ENCODE assay signal across 8 mouse cellular contexts in the genomic region with DNA sequence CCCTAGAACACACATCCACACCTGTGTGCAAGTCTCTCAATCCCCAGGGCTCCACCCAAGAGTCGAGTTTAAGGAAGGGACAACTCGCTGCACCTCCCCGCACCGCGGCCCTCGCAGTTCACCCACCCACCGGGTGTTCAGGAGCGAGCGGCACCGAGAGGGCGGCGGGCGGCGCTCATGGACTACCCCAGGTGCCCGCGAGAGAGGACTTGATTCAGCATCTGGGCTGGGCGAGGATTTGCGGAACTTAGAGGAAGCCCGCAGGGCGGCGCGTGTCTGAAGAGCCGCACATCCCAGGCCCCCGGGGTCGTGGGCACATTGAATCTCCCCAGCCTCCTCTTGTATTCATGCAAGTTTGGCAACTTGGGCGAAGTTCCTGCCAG. TPM values are rescaled to one million over a fixed set of nuclear protein-coding genes. Genes with fewer than 3 reads are reported as not detected.
DNase-seq lines count a peak whose midpoint lies in the region; ATAC-seq and TF ChIP-seq lines count a peak whose summit lies in the region.

No protein-coding gene starts in this region.

- TF ChIP-seq CTCF in cortical plate, adult 2 months (IDR thresholded peaks at IDR 0.05; ENCODE audit: extremely low read depth, insufficient read depth, low read length), result no peak
- TF ChIP-seq CTCF in heart, adult 2 months (IDR thresholded peaks at IDR 0.05), result peak; percentile 69
- no peak; the same call in 1 of the 2 replicates for TF ChIP-seq CTCF in kidney, adult 2 months (conservative IDR thresholded peaks at IDR 0.05; ENCODE audit: insufficient read depth, insufficient read length, low read depth, low read length)
- TF ChIP-seq CTCF in stomach, postnatal 0 days (IDR thresholded peaks at IDR 0.05; ENCODE audit: low read depth), result peak; percentile 69

- H3K9me3 ChIP-seq in liver, embryonic 15.5 days (replicated peaks), result no peaks in the 10 kb centered on the region
- no peaks in the 10 kb centered on the region for H3K9me3 ChIP-seq in stomach, postnatal 0 days (ENCODE audit: control insufficient read depth, low read length)

- H3K4me3 ChIP-seq in cortical plate, adult 2 months (ENCODE audit: insufficient read depth, low read length), result peak overlapping the region; percentile 77
- peak overlapping the region; percentile 72 for H3K4me3 ChIP-seq in heart, adult 2 months
- H3K4me3 ChIP-seq in kidney, adult 2 months (ENCODE audit: insufficient read depth, low read depth, low read length), result peak overlapping the region; percentile 97
- H3K4me3 ChIP-seq in liver, embryonic 15.5 days (replicated peaks), result peak overlapping the region; percentile 68
- H3K4me3 ChIP-seq in stomach, postnatal 0 days (ENCODE audit: low read depth, low read length), result peak overlapping the region; percentile 86

- H3K4me1 ChIP-seq in cortical plate, adult 2 months (ENCODE audit: control insufficient read depth, insufficient read depth, low read length), result peaks cover 3% of the 10 kb centered on the region
- H3K4me1 ChIP-seq in heart, adult 2 months (ENCODE audit: control insufficient read depth, insufficient read depth, low read length), result peaks cover 2% of the 10 kb centered on the region; the same call in 1 of the 2 replicates
- H3K4me1 ChIP-seq in kidney, adult 2 months (ENCODE audit: control insufficient read depth, insufficient read depth, low read length), result 0 out of 2 replicates have a peak, but pooled peaks cover 2% of the 10 kb centered on the region
- H3K4me1 ChIP-seq in liver, embryonic 15.5 days (replicated peaks), result peaks cover 22% of the 10 kb centered on the region
- no peaks in the 10 kb centered on the region for H3K4me1 ChIP-seq in stomach, postnatal 0 days (replicated peaks; ENCODE audit: control insufficient read depth, insufficient read depth)

- H3K4me2 ChIP-seq in liver, embryonic 15.5 days, result peak overlapping the region; percentile 88
- peak overlapping the region; percentile 95 for H3K4me2 ChIP-seq in stomach, postnatal 0 days (replicated peaks; ENCODE audit: low read depth)

- 0 out of 2 replicates have a peak, but pooled peaks have one; percentile 42 for TF ChIP-seq EP300 in heart, adult 2 months (IDR thresholded peaks at IDR 0.05; ENCODE audit: insufficient read depth, low read depth, low read length)
- no peak for TF ChIP-seq EP300 in stomach, postnatal 0 days (optimal IDR thresholded peaks at IDR 0.05)

- no peaks in the 10 kb centered on the region for H3K27me3 ChIP-seq in heart, adult 2 months (ENCODE audit: control insufficient read depth, insufficient read depth, low read length)
- no peaks in the 10 kb centered on the region for H3K27me3 ChIP-seq in kidney, adult 2 months (replicated peaks; ENCODE audit: control insufficient read depth, insufficient read depth, low read length)
- H3K27me3 ChIP-seq in liver, embryonic 15.5 days, result peaks cover 85% of the 10 kb centered on the region
- H3K27me3 ChIP-seq in stomach, postnatal 0 days (ENCODE audit: control insufficient read depth, insufficient read depth, low read length), result no peaks in the 10 kb centered on the region; the same call in 1 of the 2 replicates

- no peaks in the 10 kb centered on the region for H3K36me3 ChIP-seq in heart, adult 2 months (ENCODE audit: control insufficient read depth, insufficient read depth, low read length)
- no peaks in the 10 kb centered on the region for H3K36me3 ChIP-seq in kidney, adult 2 months (ENCODE audit: control insufficient read depth, insufficient read depth, low read length)
- no peaks in the 10 kb centered on the region for H3K36me3 ChIP-seq in liver, embryonic 15.5 days (replicated peaks)
- no peaks in the 10 kb centered on the region for H3K36me3 ChIP-seq in stomach, postnatal 0 days (ENCODE audit: control insufficient read depth, insufficient read depth, low read length)

- DNase-seq in layer of hippocampus, adult 9-11 months, result peak; percentile 48
- no peak for DNase-seq in layer of hippocampus, adult 8-10 months (ENCODE audit: low spot score in 2 of 2)
- peak; percentile 79 to 83 for DNase-seq in heart, adult 2 months
- DNase-seq in kidney, adult 2 months, result peak; percentile 84
- DNase-seq in neural tube, embryonic 10.5 days (ENCODE audit: extremely low spot score, low spot score), result peak; percentile 77
- DNase-seq in stomach, postnatal 0 days (ENCODE audit: low spot score), result no peak

- no peaks in the 10 kb centered on the region for H3K79me2 ChIP-seq in heart, adult 2 months (replicated peaks; ENCODE audit: control insufficient read depth, insufficient read depth, low read length)

- intact Hi-C loops in heart, adult 2 months (cut with DNase I), result loop anchor here (1.0 to 5.0 kb wide), 5 partner anchors 37 to 333 kb away; no protein-coding TSS in a partner anchor

- peak; percentile 41; the same call in 1 of the 2 replicates for ATAC-seq in liver, embryonic 15.5 days (ENCODE audit: insufficient read depth)
- ATAC-seq in stomach, postnatal 0 days (ENCODE audit: low FRiP score, low TSS enrichment), result peak; percentile 38

- peak overlapping the region; percentile 90 for H3K9ac ChIP-seq in heart, adult 2 months (ENCODE audit: low read depth, low read length)
- peak overlapping the region; percentile 45 for H3K9ac ChIP-seq in liver, embryonic 15.5 days
- peak overlapping the region; percentile 95 for H3K9ac ChIP-seq in stomach, postnatal 0 days (ENCODE audit: low read length)

- no peak for TF ChIP-seq POLR2A in cortical plate, adult 2 months (IDR thresholded peaks at IDR 0.05; ENCODE audit: extremely low read depth, insufficient read depth, low read length)
- no peak for TF ChIP-seq POLR2A in heart, adult 2 months (IDR thresholded peaks at IDR 0.05; ENCODE audit: insufficient read depth, low read depth, low read length)
- TF ChIP-seq POLR2A in kidney, adult 2 months (IDR thresholded peaks at IDR 0.05; ENCODE audit: low read depth, low read length), result no peak

- under 1% methylated on average over 26 of the region's 26 CpGs for WGBS in heart, adult 2 months
- WGBS in kidney, adult 2 months, result under 1% methylated on average over 26 of the region's 26 CpGs
- under 1% methylated on average over 26 of the region's 26 CpGs for WGBS in liver, embryonic 15.5 days (ENCODE audit: insufficient replicate concordance)
- WGBS in stomach, postnatal 0 days, result 2% methylated on average over 24 of the region's 26 CpGs

- peak overlapping the region; percentile 99 for H3K27ac ChIP-seq in cortical plate, adult 2 months (ENCODE audit: insufficient read depth, low read length)
- H3K27ac ChIP-seq in heart, adult 2 months, result peak overlapping the region; percentile 95
- H3K27ac ChIP-seq in kidney, adult 2 months (ENCODE audit: insufficient read depth, low read depth, low read length), result peak overlapping the region; percentile 52
- H3K27ac ChIP-seq in liver, embryonic 15.5 days (replicated peaks), result peak overlapping the region; percentile 74
- H3K27ac ChIP-seq in stomach, postnatal 0 days (replicated peaks), result peak overlapping the region; percentile 94

RNA-seq across cellular contexts. Expression of a gene that starts 1.1 kb away (rescaled TPM):
- total RNA-seq in layer of hippocampus, adult 8-10 months (2022), result 10 to 100 TPM; 15.1 to 17.9 (median 17.0) TPM
- 5.4 and 5.6 TPM in 2 replicates for polyA plus RNA-seq in cortical plate, adult 2 months (2012; rRNA removed)
- 1 to 10 TPM; 3.9 to 4.2 TPM for total RNA-seq in heart, adult 2 months (2021)
- polyA plus RNA-seq in heart, adult 2 months (2012; rRNA removed), result 2.4 and 4.7 TPM in 2 replicates
- 1.9 and 2.5 TPM in 2 replicates for polyA plus RNA-seq in kidney, adult 2 months (2012; rRNA removed)
- 1.5 and 1.6 TPM in 2 replicates for polyA plus RNA-seq in liver, embryonic 15.5 days (2015; fragmentation: Nextera tagmentation; extraction: Ambion mirVana)
- 1.9 TPM in 2 replicates for polyA plus RNA-seq in stomach, postnatal 0 days (2015; fragmentation: Nextera tagmentation; extraction: Ambion mirVana)

Comparison
In these comparisons a context has a peak if more than half of its experiments do, and no peak if none do; other contexts are left out.
1. DNase-seq: peak in layer of hippocampus, adult 9-11 months (single experiment), heart, adult 2 months (2 of 2), kidney, adult 2 months (single experiment) and neural tube, embryonic 10.5 days (single experiment); none in layer of hippocampus, adult 8-10 months (0 of 2) and stomach, postnatal 0 days (single experiment).
2. CTCF ChIP-seq: peak in heart, adult 2 months (single experiment) and stomach, postnatal 0 days (single experiment); none in cortical plate, adult 2 months (single experiment) and kidney, adult 2 months (single experiment).
3. H3K9ac ChIP-seq: peak in every context shown above with its lines; median percentile 95 in stomach, postnatal 0 days; 90 in heart, adult 2 months; 45 in liver, embryonic 15.5 days.
4. Peak in every context shown above with its lines, with median percentiles within 50 percentile points of each other: H3K27ac ChIP-seq and H3K4me3 ChIP-seq.